Mouse (Mus musculus) lung, postnatal 0 days (tissue): ENCODE results near the gene Sorbs1.

ENCODE experiments used
- CTCF ChIP-seq: IDR thresholded peaks from 2 replicates; pipeline ENCODE4 v1.5.1; 2016; ENCODE audit warnings: antibody characterized with exemption, mild to moderate bottlenecking
- EP300 ChIP-seq: IDR thresholded peaks from 2 replicates; pipeline ENCODE4 v1.6.1; 2016; ENCODE audit warnings: antibody characterized with exemption, mild to moderate bottlenecking, control low read depth

- TF ChIP-seq CTCF (no peak), EP300 (0 out of 2 replicates have a peak, but pooled peaks have one; percentile 48)
Measured at GRCm38 (mm10) chr19:40536526-40536925, 22.9 kb upstream of the Sorbs1 start.
